Mouse (Mus musculus): ENCODE data around the gene Clint1.

DNA sequence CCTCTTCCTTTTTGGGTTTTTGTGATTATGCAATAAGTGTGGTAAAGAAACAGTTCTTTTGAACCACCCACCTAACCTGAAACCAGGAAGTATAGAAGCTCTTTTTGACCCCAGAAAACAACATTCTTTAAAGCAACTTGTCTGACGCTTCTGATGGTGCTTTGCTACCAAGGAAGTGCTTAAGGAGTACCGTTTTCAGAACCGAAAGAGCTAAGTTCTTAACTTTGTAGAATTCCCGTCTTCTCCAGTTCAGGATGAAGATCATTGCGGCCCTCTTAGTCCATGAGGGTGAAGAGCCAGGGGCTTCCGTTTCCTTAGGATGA, 1.1 kb downstream of the Clint1 start:
- TF ChIP-seq GATA1 (IDR thresholded peaks at IDR 0.05; ENCODE audit: low read length) (no peak), TAL1 (IDR thresholded peaks at IDR 0.05; ENCODE audit: low read length) (no peak)

Data from erythroblast, embryonic 14.5 days (primary cell).